Mouse (Mus musculus): ENCODE measurements around the gene Prkcz. TPM values are rescaled to one million over a fixed set of nuclear protein-coding genes. Genes with fewer than 3 reads are reported as not detected.

Prkcz gene
- polyA plus RNA-seq, 1 experiment from 2014 or later, result 9.2 TPM

DNA sequence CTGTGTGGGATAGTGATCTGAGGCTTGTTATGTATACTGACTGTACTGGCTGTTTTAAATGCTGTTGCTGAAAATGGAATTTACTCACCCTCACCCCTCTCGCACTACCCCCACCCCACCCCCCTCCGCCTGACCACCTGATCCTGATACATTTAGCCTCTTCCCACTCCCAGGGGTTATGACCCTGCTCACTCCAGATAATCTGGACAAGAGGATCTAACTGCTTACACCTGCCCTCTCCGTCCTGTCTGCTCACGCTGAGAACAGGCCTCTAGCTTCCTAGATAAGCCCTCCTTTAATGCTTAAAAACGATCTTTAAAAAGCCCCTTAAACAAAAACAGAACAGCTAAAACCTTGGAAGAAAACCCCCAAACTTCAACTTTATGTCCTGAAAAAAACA, 35.4 kb downstream of the Prkcz start:
- Histone ChIP-seq H3K9me3 (no peaks in the 10 kb centered on the region), H3K4me1 (0 out of 2 replicates have a peak, but pooled peaks cover 4% of the 10 kb centered on the region), H3K4me2 (replicated peaks) (no peak overlapping the region), H3K27me3 (no peaks in the 10 kb centered on the region), H3K36me3 (no peaks in the 10 kb centered on the region), H3K9ac (no peak overlapping the region; the same call in 1 of the 2 replicates), H3K27ac (no peak overlapping the region), H3K4me3 (no peak overlapping the region)
- no peak for ATAC-seq (ENCODE audit: low FRiP score, low read depth)
- WGBS, result 39% methylated on average over 5 of the region's 5 CpGs

DNA sequence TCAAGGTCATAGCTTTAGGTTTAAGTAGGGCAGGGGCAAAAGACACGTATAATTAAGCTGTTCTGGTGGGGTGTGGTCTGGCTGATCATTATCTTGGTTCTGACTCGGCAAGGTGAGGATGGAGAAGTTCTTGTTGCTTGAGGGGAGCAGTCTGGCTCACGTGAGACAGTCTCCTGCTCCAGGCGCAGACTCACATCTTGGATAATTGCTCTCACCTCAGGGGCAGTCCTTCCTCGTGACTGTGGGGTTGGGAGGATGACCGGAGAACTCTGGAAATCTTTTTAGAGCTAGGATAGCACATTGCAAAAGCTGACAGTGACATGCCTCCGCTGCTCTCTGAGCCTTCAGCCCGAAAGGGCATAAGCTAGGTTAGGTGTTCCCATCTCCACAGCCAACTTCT, 36.6 kb downstream of the Prkcz start:
- WGBS, result 50% methylated on average over 8 of the region's 8 CpGs
- no peak for ATAC-seq (ENCODE audit: low FRiP score, low read depth)
- Histone ChIP-seq H3K4me1 (0 out of 2 replicates have a peak, but pooled peaks cover 4% of the 10 kb centered on the region), H3K36me3 (no peaks in the 10 kb centered on the region), H3K9ac (no peak overlapping the region), H3K27me3 (no peaks in the 10 kb centered on the region), H3K4me3 (no peak overlapping the region), H3K27ac (no peak overlapping the region), H3K4me2 (replicated peaks) (no peak overlapping the region), H3K9me3 (no peaks in the 10 kb centered on the region)

DNA sequence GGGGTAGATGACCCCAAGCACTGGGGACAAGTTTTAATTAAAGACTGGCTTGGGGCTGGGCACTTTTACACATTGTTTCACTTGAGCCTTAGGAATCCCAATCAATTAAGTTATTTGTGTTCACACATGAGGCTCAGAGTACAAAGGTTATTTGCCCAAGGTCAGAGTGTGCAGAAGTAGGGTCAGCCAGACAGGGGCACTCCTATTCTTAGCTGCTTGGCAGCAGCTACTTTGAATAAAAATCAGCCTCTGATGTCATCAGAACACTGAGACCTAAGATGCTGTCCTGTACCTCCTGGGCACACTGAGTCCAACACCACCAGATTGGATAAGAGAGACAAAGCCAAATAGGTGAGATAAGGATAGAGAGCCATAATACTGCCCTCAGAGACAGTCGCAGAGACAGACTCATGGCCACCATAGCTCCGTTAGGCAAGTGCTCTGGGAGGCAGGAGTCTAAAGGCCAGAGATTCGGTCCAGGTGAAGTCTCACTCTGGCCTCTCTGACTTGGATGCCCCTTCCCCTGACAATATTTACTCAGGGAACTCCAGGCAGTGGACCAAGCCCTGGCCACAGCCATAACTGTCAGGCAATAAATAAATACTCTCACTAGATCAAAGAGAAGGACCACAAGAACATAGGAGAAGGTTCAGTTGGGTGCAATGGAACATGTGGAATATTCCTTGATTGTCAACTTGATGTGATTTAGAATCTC, 37.9 kb downstream of the Prkcz start:
- H3K27ac ChIP-seq, result no peak overlapping the region
- no peaks in the 10 kb centered on the region for H3K27me3 ChIP-seq
- H3K4me2 ChIP-seq (replicated peaks), result no peak overlapping the region
- H3K4me1 ChIP-seq, result 0 out of 2 replicates have a peak, but pooled peaks cover 4% of the 10 kb centered on the region
- H3K36me3 ChIP-seq, result no peaks in the 10 kb centered on the region
- no peak overlapping the region for H3K9ac ChIP-seq
- 83% methylated on average over 3 of the region's 3 CpGs for WGBS
- H3K4me3 ChIP-seq, result no peak overlapping the region
- ATAC-seq (ENCODE audit: low FRiP score, low read depth), result no peak
- no peaks in the 10 kb centered on the region for H3K9me3 ChIP-seq

DNA sequence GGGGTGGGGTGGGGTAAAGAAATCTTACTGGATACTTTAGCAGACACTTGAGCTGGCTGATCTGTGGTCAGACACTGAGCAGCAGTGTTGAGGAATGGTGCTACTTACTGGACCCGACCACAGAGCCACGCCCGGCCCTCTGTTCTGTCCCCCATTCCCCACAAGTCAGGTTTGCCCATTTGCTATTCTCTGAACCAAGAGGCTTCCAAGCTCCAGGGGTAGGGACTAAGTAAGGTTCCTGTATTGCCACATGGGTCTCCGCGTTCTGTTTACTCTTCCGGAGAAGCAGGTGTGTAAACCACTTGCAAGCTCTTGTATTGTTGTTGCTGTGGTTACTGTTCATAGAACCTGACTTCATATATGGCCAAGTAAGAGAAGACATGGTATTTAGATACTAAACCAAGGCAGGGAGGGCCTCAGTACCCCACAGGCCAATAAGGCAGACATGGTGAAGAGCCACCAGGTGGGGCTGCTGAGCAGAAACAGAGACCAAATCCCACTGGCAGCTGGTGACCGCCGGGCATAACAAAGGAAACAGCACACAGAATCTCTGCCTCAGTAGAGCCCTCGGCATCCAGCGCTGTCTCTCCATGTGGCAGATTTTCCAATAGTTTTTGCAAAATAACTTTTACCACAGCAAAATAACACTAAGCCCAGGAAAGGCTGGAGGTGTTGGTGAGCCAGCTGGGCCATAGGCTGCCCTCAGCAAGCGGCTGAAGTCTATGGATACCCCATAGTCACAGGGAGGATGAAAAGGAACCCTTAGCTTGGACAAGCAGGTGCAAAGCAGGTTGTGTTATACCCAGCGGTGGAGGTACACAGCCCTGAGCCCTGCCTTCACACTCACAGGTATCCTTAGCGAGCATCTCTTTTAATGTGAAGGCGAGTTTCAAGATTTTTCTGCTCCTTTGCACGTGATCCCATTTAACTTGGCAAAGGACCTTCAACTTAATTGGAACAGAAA, 40.6 kb downstream of the Prkcz start:
- Histone ChIP-seq H3K9ac (0 out of 2 replicates have a peak overlapping the region, but pooled peaks have one; percentile 31), H3K9me3 (no peaks in the 10 kb centered on the region), H3K4me1 (0 out of 2 replicates have a peak, but pooled peaks cover 1% of the 10 kb centered on the region), H3K4me2 (replicated peaks) (peak overlapping the region; percentile 21; the same call in 1 of the 2 replicates), H3K36me3 (no peaks in the 10 kb centered on the region), H3K27me3 (no peaks in the 10 kb centered on the region), H3K4me3 (no peak overlapping the region), H3K27ac (no peak overlapping the region)
- ATAC-seq (ENCODE audit: low FRiP score, low read depth), result peak; percentile 64; the same call in 1 of the 2 replicates
- WGBS, result 60% methylated on average over 15 of the region's 15 CpGs

DNA sequence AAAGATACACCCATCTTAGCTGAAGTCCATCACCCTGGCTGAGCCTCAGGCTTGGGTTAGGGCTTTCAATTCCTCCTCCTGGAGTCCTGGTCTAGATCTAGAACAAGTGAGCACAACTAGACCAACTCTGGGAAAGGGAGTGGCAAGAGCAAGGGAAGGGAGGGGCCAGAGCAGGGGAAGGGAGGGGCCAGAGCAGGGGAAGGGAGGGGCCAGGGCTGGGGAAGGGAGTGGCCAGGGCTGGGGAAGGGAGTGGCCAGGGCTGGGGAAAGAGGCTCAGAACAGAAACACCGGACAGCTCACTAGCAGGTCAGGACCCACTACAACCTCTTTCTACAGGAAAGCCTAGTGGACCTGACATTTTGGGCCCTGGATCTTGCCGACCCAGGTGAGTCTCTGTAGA, 42.9 kb downstream of the Prkcz start:
- H3K4me2 ChIP-seq (replicated peaks), result no peak overlapping the region
- H3K9me3 ChIP-seq, result no peaks in the 10 kb centered on the region
- H3K9ac ChIP-seq, result no peak overlapping the region
- no peaks in the 10 kb centered on the region for H3K27me3 ChIP-seq
- no peak for ATAC-seq (ENCODE audit: low FRiP score, low read depth)
- H3K4me1 ChIP-seq, result no peaks in the 10 kb centered on the region
- WGBS, result 46% methylated on average over 2 of the region's 2 CpGs
- no peak overlapping the region for H3K27ac ChIP-seq
- no peaks in the 10 kb centered on the region for H3K36me3 ChIP-seq
- H3K4me3 ChIP-seq, result no peak overlapping the region

DNA sequence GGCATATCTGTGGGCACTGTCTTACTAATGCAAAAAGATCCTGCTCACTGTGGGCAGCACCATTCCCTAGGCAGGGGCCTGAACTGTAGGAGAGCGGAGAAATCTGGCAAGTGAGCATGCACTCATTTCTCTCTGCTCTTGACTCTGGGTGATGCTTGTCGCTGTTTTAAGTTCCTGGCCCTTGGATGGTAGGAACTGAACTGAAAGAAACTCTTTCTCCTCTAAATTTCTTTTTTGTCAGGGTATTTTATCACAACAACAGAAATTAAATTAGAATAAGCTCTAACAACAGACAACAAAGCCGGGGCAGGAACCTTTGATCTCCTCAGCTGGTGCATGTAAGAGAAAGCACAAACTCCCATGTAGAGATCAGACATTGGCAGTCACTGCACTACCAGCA, 46.1 kb downstream of the Prkcz start:
- Histone ChIP-seq H3K9me3 (no peaks in the 10 kb centered on the region), H3K4me2 (replicated peaks) (no peak overlapping the region), H3K4me3 (no peak overlapping the region), H3K27me3 (no peaks in the 10 kb centered on the region), H3K27ac (no peak overlapping the region), H3K9ac (no peak overlapping the region), H3K4me1 (no peaks in the 10 kb centered on the region), H3K36me3 (no peaks in the 10 kb centered on the region)
- 85% methylated on average over 3 of the region's 3 CpGs for WGBS
- no peak for ATAC-seq (ENCODE audit: low FRiP score, low read depth)

DNA sequence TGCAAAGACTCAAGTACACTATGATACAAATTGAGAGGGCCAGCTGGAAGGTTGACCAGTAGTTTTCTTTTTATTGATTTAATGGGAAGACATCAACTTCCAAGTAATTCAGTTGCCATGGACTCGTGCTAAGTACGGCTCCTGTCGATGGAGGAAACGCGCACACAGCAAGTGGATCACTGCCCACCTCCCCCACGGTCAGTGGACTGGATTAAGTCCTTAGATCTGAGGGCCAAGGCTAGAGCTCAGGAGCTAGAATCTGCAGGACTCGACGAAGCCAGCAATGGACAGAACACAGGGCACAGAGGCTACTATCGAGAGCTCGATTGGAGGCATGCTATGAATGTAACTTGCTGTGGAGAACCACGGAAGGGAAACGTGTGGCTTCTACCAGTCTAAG, 52.5 kb downstream of the Prkcz start:
- Histone ChIP-seq H3K27ac (no peak overlapping the region), H3K4me2 (replicated peaks) (no peak overlapping the region), H3K36me3 (no peaks in the 10 kb centered on the region), H3K4me1 (peaks cover 39% of the 10 kb centered on the region), H3K9me3 (no peaks in the 10 kb centered on the region), H3K4me3 (no peak overlapping the region), H3K27me3 (no peaks in the 10 kb centered on the region), H3K9ac (peak overlapping the region; percentile 51; the same call in 1 of the 2 replicates)
- 87% methylated on average over 12 of the region's 12 CpGs for WGBS
- no peak for ATAC-seq (ENCODE audit: low FRiP score, low read depth)

DNA sequence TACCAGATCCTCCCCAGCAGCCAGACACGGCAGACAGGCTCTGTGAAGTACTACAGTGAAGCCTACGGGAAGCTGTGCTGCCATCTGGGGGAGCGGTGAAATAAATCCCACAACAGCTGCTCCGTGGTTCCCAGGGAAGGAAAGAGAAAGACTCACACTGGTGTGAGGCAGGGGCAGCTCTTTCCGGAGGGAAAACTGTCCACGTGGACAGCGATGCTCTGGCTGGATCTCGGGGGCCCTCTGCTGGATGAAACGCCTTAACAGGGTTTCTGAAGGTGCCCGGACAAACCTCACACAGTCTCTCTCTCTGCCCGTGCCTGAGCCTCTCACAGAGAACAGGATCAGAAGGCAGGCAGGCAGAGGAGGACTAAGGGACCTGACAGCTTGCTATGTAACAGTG, 53.1 kb downstream of the Prkcz start:
- 0 out of 2 replicates have a peak overlapping the region, but pooled peaks have one; percentile 14 for H3K4me3 ChIP-seq
- peak overlapping the region; percentile 55 for H3K9ac ChIP-seq
- peaks cover 39% of the 10 kb centered on the region for H3K4me1 ChIP-seq
- H3K27ac ChIP-seq, result peak overlapping the region; percentile 75
- no peaks in the 10 kb centered on the region for H3K9me3 ChIP-seq
- H3K4me2 ChIP-seq (replicated peaks), result peak overlapping the region; percentile 51
- H3K27me3 ChIP-seq, result no peaks in the 10 kb centered on the region
- no peaks in the 10 kb centered on the region for H3K36me3 ChIP-seq
- peak; percentile 89 for ATAC-seq (ENCODE audit: low FRiP score, low read depth)
- WGBS, result 0% methylated on average over 11 of the region's 11 CpGs

DNA sequence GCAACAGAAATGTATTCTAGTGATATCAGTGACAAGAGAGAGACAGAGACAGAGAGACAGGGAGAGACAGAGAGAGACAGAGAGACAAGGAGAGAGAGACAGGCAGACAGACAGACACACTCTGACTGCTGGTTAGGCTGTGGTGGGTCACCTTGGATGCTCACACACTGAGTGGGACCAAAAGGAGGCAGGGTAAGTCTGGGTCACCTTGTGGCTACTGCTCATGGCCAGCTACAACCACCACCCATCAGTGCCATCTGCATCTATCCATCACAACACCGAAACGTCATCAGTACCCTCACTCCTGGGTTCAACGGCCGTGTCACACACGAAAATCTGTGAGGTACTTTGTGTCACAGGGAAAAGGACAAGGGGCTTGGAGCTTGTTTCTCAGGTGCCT, 53.6 kb downstream of the Prkcz start:
- H3K4me2 ChIP-seq (replicated peaks), result peak overlapping the region; percentile 51
- ATAC-seq (ENCODE audit: low FRiP score, low read depth), result 0 out of 2 replicates have a peak, but pooled peaks have one; percentile 13
- H3K36me3 ChIP-seq, result no peaks in the 10 kb centered on the region
- H3K9me3 ChIP-seq, result no peaks in the 10 kb centered on the region
- no peaks in the 10 kb centered on the region for H3K27me3 ChIP-seq
- peak overlapping the region; percentile 55; the same call in 1 of the 2 replicates for H3K9ac ChIP-seq
- H3K4me1 ChIP-seq, result peaks cover 39% of the 10 kb centered on the region
- 0 out of 2 replicates have a peak overlapping the region, but pooled peaks have one; percentile 14 for H3K4me3 ChIP-seq
- 64% methylated on average over 5 of the region's 5 CpGs for WGBS
- peak overlapping the region; percentile 75 for H3K27ac ChIP-seq

DNA sequence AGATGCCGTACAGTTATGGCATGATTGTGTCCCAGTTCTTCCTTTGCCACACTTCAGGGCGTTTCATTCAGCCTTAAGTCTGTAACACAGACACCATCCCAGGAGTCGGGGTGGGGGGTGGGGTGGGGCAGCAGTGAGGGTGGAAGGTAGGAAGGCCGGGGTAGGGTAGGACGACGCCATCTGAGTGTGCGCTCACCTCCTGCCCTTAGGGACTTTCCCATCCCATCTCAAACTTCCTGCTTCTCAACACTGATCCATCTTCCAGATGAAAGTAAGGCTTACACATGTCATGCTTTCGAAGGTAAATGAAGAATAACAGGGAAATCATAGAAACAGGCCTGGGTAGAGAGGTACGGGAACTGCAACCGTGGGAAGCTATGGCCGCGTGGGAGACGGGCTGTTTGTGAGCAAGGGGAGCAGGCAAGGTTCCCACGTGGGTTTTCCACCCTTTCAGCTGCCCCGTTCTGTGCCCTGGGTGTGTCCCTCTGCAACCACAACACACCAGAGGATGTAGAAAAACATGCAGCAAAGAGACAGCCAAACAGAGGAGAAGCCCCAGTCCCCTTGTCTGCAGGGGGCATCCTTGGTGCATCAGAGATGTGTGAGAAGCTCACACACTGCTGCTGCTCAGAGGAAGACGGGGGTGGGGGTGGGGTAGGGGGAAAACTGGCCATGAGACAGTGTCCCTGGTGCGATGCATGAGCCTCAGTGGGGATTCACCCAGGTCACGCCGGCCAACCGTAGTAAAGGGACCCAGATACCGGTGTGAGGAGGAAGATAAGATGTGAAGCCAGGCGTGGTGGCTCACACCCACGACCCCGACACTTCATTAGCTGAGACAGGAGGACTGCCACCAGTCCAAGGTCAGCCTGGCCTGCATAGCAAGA, 54.6 kb downstream of the Prkcz start:
- ATAC-seq (ENCODE audit: low FRiP score, low read depth), result no peak
- no peak overlapping the region for H3K4me2 ChIP-seq (replicated peaks)
- no peaks in the 10 kb centered on the region for H3K27me3 ChIP-seq
- no peaks in the 10 kb centered on the region for H3K36me3 ChIP-seq
- no peak overlapping the region for H3K27ac ChIP-seq
- H3K4me1 ChIP-seq, result peaks cover 47% of the 10 kb centered on the region
- H3K9me3 ChIP-seq, result no peaks in the 10 kb centered on the region
- H3K9ac ChIP-seq, result no peak overlapping the region
- H3K4me3 ChIP-seq, result no peak overlapping the region
- WGBS, result 64% methylated on average over 24 of the region's 24 CpGs

DNA sequence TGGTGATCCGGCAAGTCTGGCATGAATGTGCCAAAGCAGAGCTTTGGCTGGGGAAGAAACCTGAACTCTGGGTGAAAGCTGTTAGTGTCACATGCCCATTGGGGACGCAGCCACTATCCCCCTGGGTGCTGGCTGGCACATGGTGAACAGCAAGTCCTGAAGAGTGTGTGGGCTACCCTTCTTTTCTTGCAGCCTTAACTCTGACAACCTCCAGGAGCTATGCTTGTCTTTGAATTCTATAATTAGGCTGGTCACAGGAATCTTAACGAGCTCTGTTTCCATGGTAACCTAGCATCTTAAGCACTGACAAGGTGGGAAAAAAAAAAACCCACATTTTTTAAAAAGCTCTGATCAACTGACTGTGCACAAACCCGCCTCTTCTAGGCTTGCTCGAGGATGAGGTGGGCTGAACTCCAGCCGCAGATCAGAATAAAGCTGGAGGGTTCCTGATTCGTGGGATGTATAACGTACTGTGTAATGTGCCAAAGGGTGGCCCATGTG, 55.6 kb downstream of the Prkcz start:
- ATAC-seq (ENCODE audit: low FRiP score, low read depth), result no peak
- no peak overlapping the region for H3K4me3 ChIP-seq
- no peaks in the 10 kb centered on the region for H3K27me3 ChIP-seq
- no peaks in the 10 kb centered on the region for H3K9me3 ChIP-seq
- no peak overlapping the region; the same call in 1 of the 2 replicates for H3K27ac ChIP-seq
- H3K4me2 ChIP-seq (replicated peaks), result no peak overlapping the region
- 0 out of 2 replicates have a peak overlapping the region, but pooled peaks have one; percentile 19 for H3K9ac ChIP-seq
- H3K4me1 ChIP-seq, result peaks cover 57% of the 10 kb centered on the region
- 36% methylated on average over 8 of the region's 8 CpGs for WGBS
- H3K36me3 ChIP-seq, result no peaks in the 10 kb centered on the region
